Comparison of ENCODE assay signal across 15 mouse cellular contexts in genomic region chr4:120856376-120856775, GRCm38 (mm10). TPM values are rescaled to one million over a fixed set of nuclear protein-coding genes. Genes with fewer than 3 reads are reported as not detected.
DNase-seq lines count a peak whose midpoint lies in the region; ATAC-seq lines count a peak whose summit lies in the region.
"Had no signal": no experiment of that assay in that cellular context is flagged by ENCODE, and none has a peak within 500 bp of the region (broad histone marks: within the 10 kb centered on the region; RNA-seq: fewer than 3 reads in every experiment).

No protein-coding gene starts in this region.

- no peak overlapping the region for H3K9ac ChIP-seq in embryonic facial prominence, embryonic 14.5 days (ENCODE audit: low read depth, low read length)
- no peak overlapping the region for H3K9ac ChIP-seq in neural tube, embryonic 11.5 days (ENCODE audit: low read length)
- H3K9ac ChIP-seq in midbrain, embryonic 14.5 days (replicated peaks; ENCODE audit: low read length), result 0 out of 2 replicates have a peak overlapping the region, but pooled peaks have one; percentile 17
- H3K9ac ChIP-seq: intestine, embryonic 15.5 days; kidney, embryonic 15.5 days; limb, embryonic 12.5 days; liver, embryonic 15.5 days had no signal

- no peak overlapping the region for H3K4me3 ChIP-seq in embryonic facial prominence, embryonic 14.5 days (ENCODE audit: low read depth, low read length)
- H3K4me3 ChIP-seq in embryonic facial prominence, embryonic 10.5 days, result no peak overlapping the region
- no peak overlapping the region for H3K4me3 ChIP-seq in neural tube, embryonic 11.5 days (ENCODE audit: low read depth, low read length)
- H3K4me3 ChIP-seq in midbrain, embryonic 14.5 days (replicated peaks; ENCODE audit: low read depth, low read length), result 0 out of 2 replicates have a peak overlapping the region, but pooled peaks have one; percentile 2
- H3K4me3 ChIP-seq: intestine, embryonic 15.5 days; kidney, embryonic 15.5 days; limb, embryonic 12.5 days; liver, embryonic 15.5 days had no signal

- H3K4me2 ChIP-seq in embryonic facial prominence, embryonic 14.5 days (ENCODE audit: low read depth, low read length), result no peak overlapping the region
- no peak overlapping the region for H3K4me2 ChIP-seq in neural tube, embryonic 11.5 days (ENCODE audit: low read depth)
- H3K4me2 ChIP-seq in midbrain, embryonic 14.5 days (ENCODE audit: low read length), result peak overlapping the region; percentile 84
- H3K4me2 ChIP-seq: intestine, embryonic 15.5 days; limb, embryonic 12.5 days; liver, embryonic 15.5 days had no signal

- no peak for DNase-seq in embryonic facial prominence, embryonic 14.5 days (ENCODE audit: low spot score)
- DNase-seq in embryonic facial prominence, embryonic 10.5 days (ENCODE audit: low spot score), result no peak
- DNase-seq in neural tube, embryonic 11.5 days (ENCODE audit: low spot score), result no peak
- DNase-seq in neural tube, embryonic 10.5 days (ENCODE audit: extremely low spot score, low spot score), result no peak
- peak; percentile 11 for DNase-seq in midbrain, embryonic 14.5 days
- no peak for DNase-seq in layer of hippocampus, adult 9-10 months (ENCODE audit: low spot score)
- DNase-seq in urinary bladder, postnatal 36 days (ENCODE audit: low spot score in 2 of 2), result no peak
- DNase-seq in spleen, adult 12 weeks (ENCODE audit: low spot score), result no peak
- DNase-seq: cerebellum, adult 11-12 months; heart, postnatal 14 days; right cerebral cortex, postnatal 14 days had no signal

- no peak overlapping the region for H3K27ac ChIP-seq in embryonic facial prominence, embryonic 14.5 days (replicated peaks; ENCODE audit: low read depth, low read length)
- no peak overlapping the region for H3K27ac ChIP-seq in embryonic facial prominence, embryonic 10.5 days (replicated peaks)
- H3K27ac ChIP-seq in neural tube, embryonic 11.5 days (ENCODE audit: low read depth, low read length), result no peak overlapping the region
- H3K27ac ChIP-seq in midbrain, embryonic 14.5 days (replicated peaks; ENCODE audit: low read depth, low read length), result no peak overlapping the region
- H3K27ac ChIP-seq: intestine, embryonic 15.5 days; kidney, embryonic 15.5 days; limb, embryonic 12.5 days; liver, embryonic 15.5 days had no signal

- ATAC-seq in embryonic facial prominence, embryonic 14.5 days (ENCODE audit: low read depth), result 0 out of 2 replicates have a peak, but pooled peaks have one; percentile 14
- ATAC-seq in neural tube, embryonic 11.5 days (ENCODE audit: insufficient read depth, low FRiP score, low TSS enrichment), result 0 out of 2 replicates have a peak, but pooled peaks have one; percentile 8
- no peak for ATAC-seq in midbrain, embryonic 14.5 days (ENCODE audit: low FRiP score, low TSS enrichment)
- ATAC-seq: intestine, embryonic 15.5 days had no signal

- WGBS in embryonic facial prominence, embryonic 14.5 days, result 48% methylated on average over 5 of the region's 5 CpGs
- WGBS in embryonic facial prominence, embryonic 10.5 days, result 46% methylated on average over 5 of the region's 5 CpGs
- WGBS in neural tube, embryonic 11.5 days, result 63% methylated on average over 5 of the region's 5 CpGs
- 32% methylated on average over 5 of the region's 5 CpGs for WGBS in midbrain, embryonic 14.5 days

- no peaks in the 10 kb centered on the region for H3K36me3 ChIP-seq in embryonic facial prominence, embryonic 14.5 days (ENCODE audit: control insufficient read depth, insufficient read depth, low read length)
- no peaks in the 10 kb centered on the region for H3K36me3 ChIP-seq in embryonic facial prominence, embryonic 10.5 days (replicated peaks)
- no peaks in the 10 kb centered on the region for H3K36me3 ChIP-seq in neural tube, embryonic 11.5 days (ENCODE audit: control insufficient read depth, insufficient read depth, low read length)
- no peaks in the 10 kb centered on the region for H3K36me3 ChIP-seq in midbrain, embryonic 14.5 days (ENCODE audit: control insufficient read depth, insufficient read depth, low read length)
- H3K36me3 ChIP-seq: intestine, embryonic 15.5 days; kidney, embryonic 15.5 days; limb, embryonic 12.5 days; liver, embryonic 15.5 days had no signal

- H3K9me3 ChIP-seq in embryonic facial prominence, embryonic 14.5 days (ENCODE audit: control insufficient read depth, low read length), result peaks cover 9% of the 10 kb centered on the region; the same call in 1 of the 2 replicates
- peaks cover 7% of the 10 kb centered on the region; the same call in 1 of the 2 replicates for H3K9me3 ChIP-seq in embryonic facial prominence, embryonic 10.5 days
- H3K9me3 ChIP-seq in neural tube, embryonic 11.5 days (ENCODE audit: control insufficient read depth, low read length), result no peaks in the 10 kb centered on the region
- no peaks in the 10 kb centered on the region for H3K9me3 ChIP-seq in midbrain, embryonic 14.5 days (ENCODE audit: control insufficient read depth, low read length)
- H3K9me3 ChIP-seq: intestine, embryonic 15.5 days; kidney, embryonic 15.5 days had no signal

- H3K27me3 ChIP-seq in embryonic facial prominence, embryonic 14.5 days (replicated peaks; ENCODE audit: control insufficient read depth, insufficient read depth, low read length), result peaks cover 32% of the 10 kb centered on the region
- peaks cover 70% of the 10 kb centered on the region for H3K27me3 ChIP-seq in embryonic facial prominence, embryonic 10.5 days (replicated peaks; ENCODE audit: low read depth, poor library complexity, severe bottlenecking)
- peaks cover 11% of the 10 kb centered on the region; the same call in 1 of the 2 replicates for H3K27me3 ChIP-seq in neural tube, embryonic 11.5 days (ENCODE audit: control insufficient read depth, insufficient read depth, low read length)
- no peaks in the 10 kb centered on the region; the same call in 1 of the 2 replicates for H3K27me3 ChIP-seq in midbrain, embryonic 14.5 days (ENCODE audit: control insufficient read depth, insufficient read depth, low read length)

- H3K4me1 ChIP-seq in embryonic facial prominence, embryonic 14.5 days (ENCODE audit: control insufficient read depth, insufficient read depth, low read length), result no peaks in the 10 kb centered on the region
- peaks cover 23% of the 10 kb centered on the region for H3K4me1 ChIP-seq in embryonic facial prominence, embryonic 10.5 days
- H3K4me1 ChIP-seq in neural tube, embryonic 11.5 days (ENCODE audit: control insufficient read depth, insufficient read depth, low read length), result peaks cover 4% of the 10 kb centered on the region
- peaks cover 19% of the 10 kb centered on the region; the same call in 1 of the 2 replicates for H3K4me1 ChIP-seq in midbrain, embryonic 14.5 days (ENCODE audit: control insufficient read depth, insufficient read depth, low read length)
- H3K4me1 ChIP-seq: intestine, embryonic 15.5 days had no signal

RNA-seq across cellular contexts. Expression of gene Rims3, which starts 1.8 kb away (rescaled TPM):
- 3.4 and 3.9 TPM in 2 replicates for polyA plus RNA-seq in embryonic facial prominence, embryonic 14.5 days (2014; fragmentation: Nextera tagmentation; extraction: Ambion mirVana)
- 1.8 and 2.4 TPM in 2 replicates for polyA plus RNA-seq in embryonic facial prominence, embryonic 10.5 days (2016; fragmentation: Nextera tagmentation; extraction: Ambion mirVana)
- polyA plus RNA-seq in neural tube, embryonic 11.5 days (2014; fragmentation: Nextera tagmentation; extraction: Ambion mirVana), result 4.6 and 5.2 TPM in 2 replicates
- polyA plus RNA-seq in midbrain, embryonic 14.5 days (2014; fragmentation: Nextera tagmentation; extraction: Ambion mirVana), result 20.7 and 20.9 TPM in 2 replicates

RNA-seq across cellular contexts. Expression of gene Nfyc, which starts 25.0 kb away (rescaled TPM):
- 90.5 and 101 TPM in 2 replicates for polyA plus RNA-seq in embryonic facial prominence, embryonic 14.5 days (2014; fragmentation: Nextera tagmentation; extraction: Ambion mirVana)
- 126 and 128 TPM in 2 replicates for polyA plus RNA-seq in embryonic facial prominence, embryonic 10.5 days (2016; fragmentation: Nextera tagmentation; extraction: Ambion mirVana)
- polyA plus RNA-seq in neural tube, embryonic 11.5 days (2014; fragmentation: Nextera tagmentation; extraction: Ambion mirVana), result 119 and 126 TPM in 2 replicates
- polyA plus RNA-seq in midbrain, embryonic 14.5 days (2014; fragmentation: Nextera tagmentation; extraction: Ambion mirVana), result 89.4 and 97.5 TPM in 2 replicates
